Comparison of ENCODE assay signal across 25 mouse cellular contexts in genomic region chr7:25348861-25349260, GRCm38 (mm10). TPM values are rescaled to one million over a fixed set of nuclear protein-coding genes. Genes with fewer than 3 reads are reported as not detected.
DNase-seq lines count a peak whose midpoint lies in the region; ATAC-seq lines count a peak whose summit lies in the region.
"Had no signal": no experiment of that assay in that cellular context is flagged by ENCODE, and none has a peak within 500 bp of the region (broad histone marks: within the 10 kb centered on the region; RNA-seq: fewer than 3 reads in every experiment).

No protein-coding gene starts in this region.

- no peak overlapping the region for H3K27ac ChIP-seq in kidney, embryonic 16.5 days (ENCODE audit: low read length)
- no peak overlapping the region for H3K27ac ChIP-seq in kidney, embryonic 15.5 days
- H3K27ac ChIP-seq: forebrain, embryonic 10.5 days; forebrain, embryonic 13.5 days; heart, embryonic 15.5 days; hindbrain, embryonic 10.5 days; hindbrain, embryonic 13.5 days had no signal

- no peak for ATAC-seq in kidney, embryonic 16.5 days (ENCODE audit: low FRiP score, low TSS enrichment)
- ATAC-seq in kidney, embryonic 15.5 days (replicated peaks; ENCODE audit: low FRiP score): no peak
- ATAC-seq: activated CD4-positive, CD25-positive, alpha-beta regulatory T cell, adult 4 months; forebrain, embryonic 13.5 days; forebrain, embryonic 16.5 days; hindbrain, embryonic 16.5 days had no signal

- H3K36me3 ChIP-seq in kidney, embryonic 16.5 days (ENCODE audit: insufficient read depth, low read length): peaks cover 60% of the 10 kb centered on the region
- H3K36me3 ChIP-seq in kidney, embryonic 15.5 days: peaks cover 96% of the 10 kb centered on the region

- 81% methylated on average over 8 of the region's 8 CpGs for WGBS in kidney, embryonic 16.5 days
- WGBS in kidney, embryonic 15.5 days: 85% methylated on average over 8 of the region's 8 CpGs

- DNase-seq in kidney, adult 11 months: peak; percentile 34
- peak; percentile 38 to 66 for DNase-seq in kidney, adult 8-10 months
- peak; percentile 51 to 81 for DNase-seq in kidney, postnatal 36 days
- no peak for DNase-seq in urinary bladder, postnatal 14 days (ENCODE audit: low spot score)
- DNase-seq: adrenal gland, adult 8-10 months; adrenal gland, postnatal 25 days; cerebellum, adult 18-20 months; cerebellum, adult 9-10 months; cerebellum, postnatal 14 days; gastrocnemius, postnatal 10 days; heart, adult 11 months; heart, postnatal 10 days; heart, postnatal 36 days had no signal

- no peak overlapping the region for H3K4me2 ChIP-seq in kidney, embryonic 16.5 days (replicated peaks; ENCODE audit: low read depth, low read length)
- H3K4me2 ChIP-seq in kidney, embryonic 15.5 days: no peak overlapping the region
- H3K4me2 ChIP-seq: forebrain, embryonic 13.5 days; heart, embryonic 12.5 days; heart, embryonic 15.5 days; hindbrain, embryonic 13.5 days had no signal

- no peaks in the 10 kb centered on the region for H3K27me3 ChIP-seq in kidney, embryonic 16.5 days (ENCODE audit: insufficient read depth, low read length)
- no peaks in the 10 kb centered on the region for H3K27me3 ChIP-seq in kidney, embryonic 15.5 days
- H3K27me3 ChIP-seq: forebrain, embryonic 13.5 days; heart, embryonic 12.5 days; heart, embryonic 15.5 days; hindbrain, embryonic 13.5 days had no signal

- no peaks in the 10 kb centered on the region for H3K4me1 ChIP-seq in kidney, embryonic 16.5 days (ENCODE audit: insufficient read depth, low read length)
- no peaks in the 10 kb centered on the region for H3K4me1 ChIP-seq in kidney, embryonic 15.5 days
- H3K4me1 ChIP-seq: forebrain, embryonic 10.5 days; forebrain, embryonic 13.5 days; heart, embryonic 15.5 days; hindbrain, embryonic 10.5 days; hindbrain, embryonic 13.5 days had no signal

- H3K4me3 ChIP-seq in kidney, embryonic 16.5 days (ENCODE audit: low read length): no peak overlapping the region
- no peak overlapping the region for H3K4me3 ChIP-seq in kidney, embryonic 15.5 days (replicated peaks)
- H3K4me3 ChIP-seq: forebrain, embryonic 10.5 days; forebrain, embryonic 13.5 days; heart, embryonic 12.5 days; heart, embryonic 15.5 days; hindbrain, embryonic 10.5 days; hindbrain, embryonic 13.5 days had no signal

- peaks cover 10% of the 10 kb centered on the region for H3K9me3 ChIP-seq in kidney, embryonic 16.5 days (ENCODE audit: low read length)
- H3K9me3 ChIP-seq in kidney, embryonic 15.5 days (replicated peaks): no peaks in the 10 kb centered on the region; the same call in 1 of the 2 replicates

- H3K9ac ChIP-seq in kidney, embryonic 16.5 days (replicated peaks; ENCODE audit: low read length): no peak overlapping the region
- H3K9ac ChIP-seq in kidney, embryonic 15.5 days: no peak overlapping the region
- H3K9ac ChIP-seq: forebrain, embryonic 13.5 days; heart, embryonic 12.5 days; heart, embryonic 15.5 days; hindbrain, embryonic 13.5 days had no signal

RNA-seq across cellular contexts. Expression of gene Cnfn, which starts 20.7 kb away (rescaled TPM):
- polyA plus RNA-seq in kidney, embryonic 16.5 days (2015; fragmentation: Nextera tagmentation; extraction: Ambion mirVana): 1.4 TPM in 1 of 2 replicates, not detected in the other
- polyA plus RNA-seq in kidney, embryonic 15.5 days (2015; fragmentation: Nextera tagmentation; extraction: Ambion mirVana): 2.7 and 4.8 TPM in 2 replicates
- polyA plus RNA-seq: activated CD4-positive, CD25-positive, alpha-beta regulatory T cell, adult 4 months; brain, embryonic 14.5 days; forebrain, embryonic 10.5 days; forebrain, embryonic 13.5 days; forebrain, embryonic 16.5 days; heart, embryonic 12.5 days; hindbrain, embryonic 10.5 days; hindbrain, embryonic 13.5 days had no signal

RNA-seq across cellular contexts. Expression of gene Megf8, which starts 31.9 kb away (rescaled TPM):
- 16.9 and 18.2 TPM in 2 replicates for polyA plus RNA-seq in kidney, embryonic 16.5 days (2015; fragmentation: Nextera tagmentation; extraction: Ambion mirVana)
- 13.3 and 16.4 TPM in 2 replicates for polyA plus RNA-seq in kidney, embryonic 15.5 days (2015; fragmentation: Nextera tagmentation; extraction: Ambion mirVana)

RNA-seq across cellular contexts. Expression of gene Tmem145, which starts 43.0 kb away (rescaled TPM):
- 0.10 and 0.67 TPM in 2 replicates for polyA plus RNA-seq in kidney, embryonic 16.5 days (2015; fragmentation: Nextera tagmentation; extraction: Ambion mirVana)
- 0.68 and 0.87 TPM in 2 replicates for polyA plus RNA-seq in kidney, embryonic 15.5 days (2015; fragmentation: Nextera tagmentation; extraction: Ambion mirVana)
- polyA plus RNA-seq: activated CD4-positive, CD25-positive, alpha-beta regulatory T cell, adult 4 months had no signal

RNA-seq across cellular contexts. Expression of gene Prr19, which starts 47.6 kb away (rescaled TPM):
- polyA plus RNA-seq in kidney, embryonic 16.5 days (2015; fragmentation: Nextera tagmentation; extraction: Ambion mirVana): 0.84 and 0.98 TPM in 2 replicates
- 0.90 and 1.0 TPM in 2 replicates for polyA plus RNA-seq in kidney, embryonic 15.5 days (2015; fragmentation: Nextera tagmentation; extraction: Ambion mirVana)
- polyA plus RNA-seq: activated CD4-positive, CD25-positive, alpha-beta regulatory T cell, adult 4 months; heart, embryonic 12.5 days had no signal

RNA-seq across cellular contexts. Expression of gene Lipe, which starts 49.6 kb away (rescaled TPM):
- 11.2 and 11.9 TPM in 2 replicates for polyA plus RNA-seq in kidney, embryonic 16.5 days (2015; fragmentation: Nextera tagmentation; extraction: Ambion mirVana)
- polyA plus RNA-seq in kidney, embryonic 15.5 days (2015; fragmentation: Nextera tagmentation; extraction: Ambion mirVana): 9.6 and 12.2 TPM in 2 replicates
